Mouse (Mus musculus): ENCODE measurements around the gene Riox2. TPM values are rescaled to one million over a fixed set of nuclear protein-coding genes. Genes with fewer than 3 reads are reported as not detected.
A peak's percentile ranks its signal among the peaks of the same experiment; 100 is the strongest.
"Not testable (repeated sequence)": the region's sequence is repeated elsewhere in the genome, so short reads cannot be mapped to it uniquely, and the experiment has no call there.

The Riox2 gene
- 35.5 and 35.6 TPM in 2 replicates for polyA plus RNA-seq (2015; fragmentation: Nextera tagmentation; extraction: Ambion mirVana)

GRCm38 (mm10) chr16:59471637-59472278 lies at the start of gene Riox2:
Riox2 (plus strand) TSS chr16:59471775.
- H3K27ac ChIP-seq: 0 out of 2 replicates have a peak within 1 kb of the TSS, but pooled peaks have one; percentile 22

GRCm38 (mm10) chr16:59427960-59428359 lies 43.6 kb upstream of the Riox2 start:
- H3K27ac ChIP-seq: no peak overlapping the region

More at GRCm38 (mm10) chr16:59471637-59472278, at the start of gene Riox2:
- WGBS: 1% methylated on average over 56 of the region's 56 CpGs
- peak; percentile 85 for ATAC-seq (ENCODE audit: insufficient number of reproducible peaks, insufficient read depth, low FRiP score, low TSS enrichment, low read depth)
- H3K4me3 ChIP-seq: peak within 1 kb of the TSS; percentile 73
- peak within 1 kb of the TSS; percentile 64 for H3K4me2 ChIP-seq
- no peaks in the 10 kb centered on the region for H3K27me3 ChIP-seq
- no peaks in the 10 kb centered on the region for H3K9me3 ChIP-seq
- H3K4me1 ChIP-seq: peaks cover 7% of the 10 kb centered on the region
- peaks cover 1% of the 10 kb centered on the region; the same call in 1 of the 2 replicates for H3K36me3 ChIP-seq
- H3K9ac ChIP-seq: peak within 1 kb of the TSS; percentile 80

GRCm38 (mm10) chr16:59433181-59433580 lies 38.4 kb upstream of the Riox2 start:
- no peak overlapping the region for H3K9ac ChIP-seq
- H3K4me2 ChIP-seq: peak overlapping the region; percentile 49

More at GRCm38 (mm10) chr16:59427960-59428359, 43.6 kb upstream of the Riox2 start:
- Histone ChIP-seq H3K4me3 (no peak overlapping the region), H3K9ac (no peak overlapping the region), H3K9me3 (no peaks in the 10 kb centered on the region), H3K4me2 (no peak overlapping the region), H3K4me1 (no peaks in the 10 kb centered on the region), H3K36me3 (no peaks in the 10 kb centered on the region), H3K27me3 (no peaks in the 10 kb centered on the region)
- ATAC-seq (ENCODE audit: insufficient number of reproducible peaks, insufficient read depth, low FRiP score, low TSS enrichment, low read depth): no peak
- 58% methylated on average over 7 of the region's 7 CpGs for WGBS

GRCm38 (mm10) chr16:59444880-59445559 lies 26.6 kb upstream of the Riox2 start:
- 88% methylated on average over 7 of the region's 7 CpGs for WGBS
- Histone ChIP-seq H3K9ac (no peak overlapping the region), H3K27me3 (no peaks in the 10 kb centered on the region; the same call in 1 of the 2 replicates), H3K4me1 (no peaks in the 10 kb centered on the region), H3K9me3 (no peaks in the 10 kb centered on the region), H3K36me3 (no peaks in the 10 kb centered on the region), H3K27ac (no peak overlapping the region), H3K4me3 (no peak overlapping the region), H3K4me2 (no peak overlapping the region)
- ATAC-seq (ENCODE audit: insufficient number of reproducible peaks, insufficient read depth, low FRiP score, low TSS enrichment, low read depth): no peak

More at GRCm38 (mm10) chr16:59433181-59433580, 38.4 kb upstream of the Riox2 start:
- peaks cover 9% of the 10 kb centered on the region; the same call in 1 of the 2 replicates for H3K4me1 ChIP-seq
- H3K27ac ChIP-seq: peak overlapping the region; percentile 75
- H3K36me3 ChIP-seq: no peaks in the 10 kb centered on the region
- H3K9me3 ChIP-seq: no peaks in the 10 kb centered on the region
- 31% methylated on average over 11 of the region's 11 CpGs for whole genome bisulfite sequencing
- H3K27me3 ChIP-seq: no peaks in the 10 kb centered on the region
- no peak for ATAC-seq (ENCODE audit: insufficient number of reproducible peaks, insufficient read depth, low FRiP score, low TSS enrichment, low read depth)
- no peak overlapping the region for H3K4me3 ChIP-seq

- Histone ChIP-seq H3K4me2 (no peak overlapping the region), H3K4me3 (no peak overlapping the region), H3K9me3 (no peaks in the 10 kb centered on the region), H3K9ac (no peak overlapping the region), H3K36me3 (no peaks in the 10 kb centered on the region), H3K4me1 (no peaks in the 10 kb centered on the region), H3K27me3 (no peaks in the 10 kb centered on the region; the same call in 1 of the 2 replicates), H3K27ac (no peak overlapping the region)
- 84% methylated on average over 1 of the region's 1 CpGs for WGBS
- no peak for ATAC-seq (ENCODE audit: insufficient number of reproducible peaks, insufficient read depth, low FRiP score, low TSS enrichment, low read depth)
Observed at GRCm38 (mm10) chr16:59448181-59448580, 23.4 kb upstream of the Riox2 start.

- H3K27ac ChIP-seq: no peak overlapping the region
- H3K36me3 ChIP-seq: no peaks in the 10 kb centered on the region
- H3K4me1 ChIP-seq: no peaks in the 10 kb centered on the region
- no peak overlapping the region for H3K9ac ChIP-seq
- ATAC-seq (ENCODE audit: insufficient number of reproducible peaks, insufficient read depth, low FRiP score, low TSS enrichment, low read depth): no peak
- H3K27me3 ChIP-seq: no peaks in the 10 kb centered on the region; the same call in 1 of the 2 replicates
- no peak overlapping the region for H3K4me2 ChIP-seq
- no peak overlapping the region for H3K4me3 ChIP-seq
- no peaks in the 10 kb centered on the region for H3K9me3 ChIP-seq
Observed at GRCm38 (mm10) chr16:59449092-59449491, 22.5 kb upstream of the Riox2 start.

- no peak for ATAC-seq (ENCODE audit: insufficient number of reproducible peaks, insufficient read depth, low FRiP score, low TSS enrichment, low read depth)
- H3K4me1 ChIP-seq: no peaks in the 10 kb centered on the region
- H3K9me3 ChIP-seq: no peaks in the 10 kb centered on the region
- no peak overlapping the region for H3K4me2 ChIP-seq
- no peaks in the 10 kb centered on the region; the same call in 1 of the 2 replicates for H3K27me3 ChIP-seq
- H3K9ac ChIP-seq: no peak overlapping the region
- no peak overlapping the region for H3K27ac ChIP-seq
- WGBS: 77% methylated on average over 5 of the region's 5 CpGs
- no peak overlapping the region for H3K4me3 ChIP-seq
- no peaks in the 10 kb centered on the region for H3K36me3 ChIP-seq
Observed at GRCm38 (mm10) chr16:59451813-59452212, 19.8 kb upstream of the Riox2 start.

- H3K4me2 ChIP-seq; ATAC-seq (ENCODE audit: insufficient number of reproducible peaks, insufficient read depth, low FRiP score, low TSS enrichment, low read depth); H3K9me3 ChIP-seq; H3K27me3 ChIP-seq; H3K4me1 ChIP-seq; H3K4me3 ChIP-seq; H3K27ac ChIP-seq; H3K36me3 ChIP-seq; H3K9ac ChIP-seq: not testable (repeated sequence)
- WGBS: 71% methylated on average over 5 of the region's 5 CpGs
Observed at GRCm38 (mm10) chr16:59459259-59459861, 12.2 kb upstream of the Riox2 start.

- ATAC-seq (ENCODE audit: insufficient number of reproducible peaks, insufficient read depth, low FRiP score, low TSS enrichment, low read depth): no peak
- no peak overlapping the region for H3K9ac ChIP-seq
- no peaks in the 10 kb centered on the region for H3K36me3 ChIP-seq
- H3K9me3 ChIP-seq: no peaks in the 10 kb centered on the region
- H3K4me3 ChIP-seq: no peak overlapping the region
- H3K4me2 ChIP-seq: no peak overlapping the region
- WGBS: 77% methylated on average over 4 of the region's 4 CpGs
- H3K4me1 ChIP-seq: no peaks in the 10 kb centered on the region
- no peak overlapping the region for H3K27ac ChIP-seq
- no peaks in the 10 kb centered on the region for H3K27me3 ChIP-seq
Observed at GRCm38 (mm10) chr16:59463567-59463966, 8.0 kb upstream of the Riox2 start.

GRCm38 (mm10) chr16:59463973-59464372 lies 7.6 kb upstream of the Riox2 start:
- ATAC-seq (ENCODE audit: insufficient number of reproducible peaks, insufficient read depth, low FRiP score, low TSS enrichment, low read depth): no peak

GRCm38 (mm10) chr16:59469846-59470245 lies 1.7 kb upstream of the Riox2 start:
- WGBS: 74% methylated on average over 1 of the region's 1 CpGs

More at GRCm38 (mm10) chr16:59463973-59464372, 7.6 kb upstream of the Riox2 start:
- H3K9me3 ChIP-seq: no peaks in the 10 kb centered on the region
- no peaks in the 10 kb centered on the region for H3K36me3 ChIP-seq
- no peak overlapping the region for H3K27ac ChIP-seq
- no peak overlapping the region for H3K4me2 ChIP-seq
- no peaks in the 10 kb centered on the region for H3K4me1 ChIP-seq
- no peak overlapping the region for H3K4me3 ChIP-seq
- WGBS: 85% methylated on average over 6 of the region's 6 CpGs
- H3K9ac ChIP-seq: no peak overlapping the region
- H3K27me3 ChIP-seq: no peaks in the 10 kb centered on the region

More at GRCm38 (mm10) chr16:59469846-59470245, 1.7 kb upstream of the Riox2 start:
- Histone ChIP-seq H3K27me3 (no peaks in the 10 kb centered on the region), H3K4me2 (no peak overlapping the region), H3K9me3 (no peaks in the 10 kb centered on the region), H3K4me1 (peaks cover 7% of the 10 kb centered on the region), H3K4me3 (no peak overlapping the region), H3K9ac (no peak overlapping the region), H3K27ac (no peak overlapping the region), H3K36me3 (no peaks in the 10 kb centered on the region)
- ATAC-seq (ENCODE audit: insufficient number of reproducible peaks, insufficient read depth, low FRiP score, low TSS enrichment, low read depth): no peak
